Mouse (Mus musculus) T-helper 1 cell (primary cell): ENCODE data around the gene Macrod2.

Experiments
- in situ Hi-C: fragments of 300-600 bp; cut with MboI, MseI; formaldehyde crosslinking; loops from one replicate; pipeline ENCODE4 v1.15.1; 2025; ENCODE audit warnings: high pct_unique_total_duplicates

Gene Macrod2

GRCm38 (mm10) chr2:141056685-141057454, 661.8 kb downstream of the Macrod2 start:
- in situ Hi-C loops = no loop called here

GRCm38 (mm10) chr2:141057455-141057833, 662.3 kb downstream of the Macrod2 start:
- in situ Hi-C loops = no loop called here

GRCm38 (mm10) chr2:141073981-141074855, 679.1 kb downstream of the Macrod2 start:
- in situ Hi-C loops = no loop called here

GRCm38 (mm10) chr2:141078221-141078620, 683.1 kb downstream of the Macrod2 start:
- in situ Hi-C loops = no loop called here

- in situ Hi-C loops = no loop called here
These were observed 696.2 kb downstream of the Macrod2 start for GRCm38 (mm10) chr2:141091320-141091719.

- in situ Hi-C loops = no loop called here
These were observed 722.5 kb downstream of the Macrod2 start for GRCm38 (mm10) chr2:141117579-141117978.

- in situ Hi-C loops = loop anchor here (5.0 kb wide), 1 partner anchor 63 kb away; no protein-coding TSS in a partner anchor
These were observed 728.8 kb downstream of the Macrod2 start for GRCm38 (mm10) chr2:141123875-141124274.

GRCm38 (mm10) chr2:141125638-141126037, 730.5 kb downstream of the Macrod2 start:
- in situ Hi-C loops = no loop called here

GRCm38 (mm10) chr2:141142266-141142665, 747.2 kb downstream of the Macrod2 start:
- in situ Hi-C loops = no loop called here

GRCm38 (mm10) chr2:141152011-141152772, 757.1 kb downstream of the Macrod2 start:
- in situ Hi-C loops = no loop called here

GRCm38 (mm10) chr2:141155972-141156371, 760.9 kb downstream of the Macrod2 start:
- in situ Hi-C loops = no loop called here

GRCm38 (mm10) chr2:141156979-141157593, 762.0 kb downstream of the Macrod2 start:
- in situ Hi-C loops = no loop called here

- in situ Hi-C loops = no loop called here
These were observed 763.1 kb downstream of the Macrod2 start for GRCm38 (mm10) chr2:141158161-141158560.

GRCm38 (mm10) chr2:141163918-141164317, 768.8 kb downstream of the Macrod2 start:
- in situ Hi-C loops = no loop called here

GRCm38 (mm10) chr2:141169586-141169985, 774.5 kb downstream of the Macrod2 start:
- in situ Hi-C loops = no loop called here

- in situ Hi-C loops = no loop called here
These were observed 778.1 kb downstream of the Macrod2 start for GRCm38 (mm10) chr2:141173167-141173566.

- in situ Hi-C loops = no loop called here
These were observed 778.5 kb downstream of the Macrod2 start for GRCm38 (mm10) chr2:141173607-141174006.

- in situ Hi-C loops = no loop called here
These were observed 785.5 kb downstream of the Macrod2 start for GRCm38 (mm10) chr2:141180656-141181055.

- in situ Hi-C loops = no loop called here
These were observed 787.1 kb downstream of the Macrod2 start for GRCm38 (mm10) chr2:141182034-141182759.

GRCm38 (mm10) chr2:141194476-141194875, 799.4 kb downstream of the Macrod2 start:
- in situ Hi-C loops = no loop called here

GRCm38 (mm10) chr2:141200481-141200880, 805.4 kb downstream of the Macrod2 start:
- in situ Hi-C loops = no loop called here
